Mouse (Mus musculus) spleen, adult 2 months (tissue): Measurements from ENCODE around the gene Aldh9a1.

Experiments used
- CTCF ChIP-seq: fragments of 200-500 bp; IDR thresholded peaks from 2 replicates; pipeline ENCODE4 v1.5.1; 2011; ENCODE audit warnings: mild to moderate bottlenecking, inconsistent platforms; ENCODE audit not compliant: insufficient read depth, insufficient read length, insufficient replicate concordance; ENCODE audit errors: extremely low read depth
- POLR2A ChIP-seq: fragments of 200-500 bp; IDR thresholded peaks from 2 replicates; pipeline ENCODE4 v1.6.1; 2011; ENCODE audit warnings: low read depth, low read length, inconsistent platforms

- no peak for TF ChIP-seq CTCF
- no peak for TF ChIP-seq POLR2A
Observed at GRCm38 (mm10) chr1:167390381-167390780, 40.6 kb downstream of the Aldh9a1 start.
